Mouse (Mus musculus) frontal cortex, postnatal 10 days (tissue): ENCODE results near the gene Kif16b.
A peak's percentile ranks its signal among the peaks of the same experiment; 100 is the strongest.

Experiments
- DNase-seq, 2 experiments: peaks; one replicate each; pipeline ENCODE4 v3.0.0; 2022; ENCODE audit warnings: low spot score in 2 of 2, mixed read lengths in 1 of 2

The Kif16b gene

DNA sequence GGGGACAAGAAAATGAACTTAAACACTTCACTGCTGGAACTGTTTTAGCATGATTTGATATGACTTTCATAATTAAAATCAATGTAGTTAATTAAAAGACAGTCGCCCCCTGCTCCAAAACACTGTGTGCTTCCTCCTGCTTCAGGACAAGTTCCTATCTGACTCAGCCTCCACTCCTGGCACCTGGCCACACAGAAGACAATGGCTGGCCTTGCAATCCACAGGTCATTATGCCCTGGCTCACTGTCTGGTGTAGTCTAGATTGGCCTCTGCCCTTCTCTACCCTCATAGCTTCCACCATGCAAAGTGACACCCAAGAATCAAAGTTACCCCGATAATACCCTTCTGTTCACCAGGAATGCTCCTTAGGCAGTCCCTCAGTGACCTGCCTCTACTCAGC is 26.8 kb downstream of the Kif16b start:
- no peak for DNase-seq

DNA sequence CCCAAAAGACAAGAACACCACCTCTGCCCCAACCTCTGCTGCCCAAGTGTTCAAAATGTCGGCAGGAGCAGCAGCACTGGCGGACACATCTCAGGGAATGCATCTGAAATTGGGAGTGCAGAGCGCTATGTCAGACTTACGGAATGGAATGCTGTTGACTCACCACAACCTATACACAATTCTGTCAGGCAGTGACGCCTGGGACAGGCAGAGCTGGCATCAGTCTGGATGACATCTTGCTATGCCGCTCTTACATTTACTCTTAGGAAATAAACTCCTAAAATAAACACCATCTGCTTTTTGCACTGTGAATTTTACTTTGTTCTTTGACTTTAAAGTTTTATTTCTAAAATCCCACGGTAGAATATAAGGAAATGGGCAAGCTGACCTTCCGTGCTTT is 31.3 kb downstream of the Kif16b start:
- DNase-seq = no peak

DNA sequence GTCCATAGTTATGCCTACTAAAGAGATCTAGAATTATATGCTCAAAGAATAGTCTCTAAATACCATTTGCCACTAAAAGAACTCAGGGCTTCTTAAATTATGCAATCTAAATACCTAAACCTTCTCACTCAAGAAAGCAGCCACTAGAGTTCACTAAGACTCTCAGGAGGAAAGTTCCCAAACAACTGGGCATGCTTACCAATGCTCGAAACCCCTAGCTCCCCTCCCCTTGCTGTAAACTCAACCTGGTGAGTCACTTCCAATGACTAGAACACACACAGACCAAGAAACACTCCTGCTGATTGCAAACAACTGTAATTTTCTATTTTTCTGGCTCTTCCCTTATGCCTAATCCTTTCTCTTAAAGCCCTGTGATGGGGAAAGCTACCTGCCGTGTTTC is 33.9 kb downstream of the Kif16b start:
- DNase-seq = no peak

DNA sequence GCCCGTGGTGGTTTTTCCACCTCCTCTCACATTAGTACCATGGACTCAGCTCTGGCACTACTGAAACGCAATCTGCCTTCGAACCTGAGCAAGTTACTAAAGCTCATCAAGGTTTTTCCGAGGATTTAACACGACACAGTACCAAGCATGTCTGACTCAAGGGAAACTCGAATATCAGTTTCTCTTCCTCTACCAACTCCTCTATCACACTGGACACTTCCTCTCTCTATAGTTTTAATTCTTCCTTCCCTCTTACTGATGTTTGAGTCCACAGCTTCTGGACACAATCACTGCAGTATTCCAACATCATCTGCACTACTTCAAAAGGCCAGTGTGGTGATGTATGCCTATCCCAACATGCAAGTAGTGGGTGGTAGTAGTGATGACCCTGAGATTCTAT is 40.3 kb downstream of the Kif16b start:
- no peak for DNase-seq

DNA sequence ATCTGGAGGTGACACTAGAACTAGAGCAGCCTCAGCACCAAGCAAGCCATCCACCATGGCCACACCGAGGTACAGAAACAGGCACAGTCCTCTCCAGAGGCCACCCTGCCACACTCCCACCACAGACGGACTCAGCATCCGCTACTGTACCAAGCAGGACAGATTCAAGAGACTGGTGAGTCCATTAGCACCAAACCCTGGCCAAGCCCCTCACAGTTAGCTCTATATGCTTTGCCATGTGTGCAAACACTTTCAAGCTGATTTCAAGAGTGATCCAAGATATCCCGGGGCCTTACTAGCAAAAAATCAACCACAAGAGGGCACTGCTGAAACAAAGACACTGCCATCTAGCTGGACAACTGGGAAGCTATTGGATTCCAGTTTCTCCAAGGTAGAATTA is 41.9 kb downstream of the Kif16b start:
- DNase-seq = no peak

DNA sequence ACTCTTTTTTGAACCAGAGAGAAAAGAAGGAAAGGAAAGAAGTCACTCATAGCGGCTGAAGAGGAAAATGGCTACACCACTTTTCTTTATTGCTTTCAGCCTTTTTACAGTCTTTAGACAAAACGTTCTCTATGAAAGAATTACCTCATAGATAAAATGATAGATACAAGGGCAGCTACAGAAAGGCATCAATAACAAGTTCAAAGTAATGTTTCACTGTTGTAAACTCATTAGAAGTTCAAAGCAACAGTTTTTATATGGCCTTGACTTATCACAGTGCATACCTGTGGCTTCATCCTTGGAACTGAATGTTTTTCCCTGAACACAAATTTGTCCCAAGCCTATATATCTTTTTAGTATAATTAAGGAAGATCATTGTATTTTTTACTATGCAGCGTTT is 62.6 kb downstream of the Kif16b start:
- no peak for DNase-seq

DNA sequence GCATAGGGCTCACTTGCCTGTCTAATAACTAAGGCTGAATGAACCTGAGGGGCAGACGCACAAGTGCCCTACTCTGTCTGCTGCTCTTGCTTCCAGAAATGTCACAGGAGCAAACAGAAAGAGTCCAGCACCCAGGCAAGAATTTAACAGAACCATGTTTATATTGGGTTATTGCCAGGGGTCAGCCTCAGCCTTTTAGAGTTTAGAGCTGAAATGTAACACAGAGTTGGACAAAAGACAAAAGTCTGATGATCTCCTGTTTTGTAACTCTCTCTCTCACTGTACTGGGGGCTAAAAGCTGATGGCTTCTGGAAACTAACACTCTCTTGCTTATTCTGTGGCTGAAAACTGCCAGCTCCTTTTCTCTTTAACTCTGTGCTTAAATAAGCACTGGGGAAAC is 63.2 kb downstream of the Kif16b start:
- no peak for DNase-seq

DNA sequence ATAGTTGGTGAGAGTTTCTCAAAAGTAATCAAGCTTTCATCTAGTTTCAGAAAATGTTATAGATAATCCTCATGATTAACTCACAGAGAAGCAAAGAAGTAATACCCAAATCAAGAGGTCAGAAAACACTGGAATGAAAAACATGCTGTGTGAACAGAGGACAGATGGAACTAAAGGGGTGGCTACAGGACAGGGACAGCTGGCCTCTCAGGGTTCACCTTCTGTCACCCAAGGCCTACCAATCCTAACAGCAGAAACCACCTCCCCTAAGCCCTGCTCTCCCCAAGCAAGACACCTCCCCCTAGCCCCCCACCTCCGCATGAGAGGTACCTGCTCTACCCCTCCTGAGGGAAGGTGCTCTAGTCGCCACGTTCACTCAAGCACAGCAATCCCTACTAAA is 66.6 kb downstream of the Kif16b start:
- DNase-seq = no peak

DNA sequence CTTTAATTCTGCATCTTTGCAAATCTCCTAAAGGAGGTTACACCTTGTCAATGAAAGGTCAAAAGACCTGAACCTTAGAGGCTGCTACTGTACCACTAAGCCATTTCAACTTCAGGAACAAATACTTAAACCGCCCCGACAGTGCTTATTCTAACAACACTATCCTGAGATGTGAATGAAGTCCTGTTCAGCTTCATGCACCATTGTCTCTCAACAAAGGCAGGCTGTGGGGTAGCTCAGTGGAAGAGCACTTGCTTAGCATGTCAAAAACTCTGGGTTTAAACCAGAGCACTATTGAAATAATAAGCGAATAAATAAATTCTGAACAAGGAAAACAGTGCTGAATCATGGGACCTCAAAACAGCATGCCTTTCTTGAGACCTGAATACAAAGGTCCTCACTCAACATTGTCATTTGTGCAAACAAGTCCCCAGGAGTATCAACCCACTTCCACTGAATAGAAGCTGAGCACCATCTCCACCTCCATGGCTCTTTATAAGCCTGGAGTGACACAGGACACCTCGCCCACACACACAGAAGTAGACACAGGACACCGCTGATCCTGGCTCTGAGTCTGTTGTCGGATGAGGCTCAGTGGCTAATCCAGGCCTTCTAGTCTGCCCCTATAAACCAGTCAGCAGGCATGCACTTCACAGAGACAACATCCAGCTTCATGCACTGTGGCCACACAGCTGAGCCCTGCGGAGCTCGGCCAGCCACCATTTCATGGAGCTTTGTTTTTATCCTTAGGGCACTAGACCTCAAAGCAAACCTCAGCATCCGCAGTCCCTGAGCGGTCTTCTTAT is 68.5 kb downstream of the Kif16b start:
- no peak for DNase-seq

DNA sequence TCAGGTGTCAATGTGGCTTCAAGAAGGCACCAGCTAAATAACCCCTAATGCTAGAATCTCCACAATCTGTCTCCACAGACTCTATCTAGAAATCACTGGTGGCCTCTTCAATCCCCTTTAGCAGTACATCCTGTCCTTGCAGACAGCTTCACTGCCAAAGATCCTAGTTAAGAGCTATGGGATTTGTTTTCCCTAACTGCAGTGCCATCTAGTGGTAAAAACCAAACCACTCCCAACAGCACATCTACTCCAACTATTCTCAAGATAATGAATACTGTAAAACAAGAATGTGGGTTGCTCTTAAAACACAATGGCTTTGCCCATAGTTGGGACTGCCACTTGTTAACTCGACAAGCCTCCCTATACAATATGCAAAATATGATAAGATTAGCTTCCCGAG is 88.3 kb downstream of the Kif16b start:
- DNase-seq = peak; percentile 17 to 25

DNA sequence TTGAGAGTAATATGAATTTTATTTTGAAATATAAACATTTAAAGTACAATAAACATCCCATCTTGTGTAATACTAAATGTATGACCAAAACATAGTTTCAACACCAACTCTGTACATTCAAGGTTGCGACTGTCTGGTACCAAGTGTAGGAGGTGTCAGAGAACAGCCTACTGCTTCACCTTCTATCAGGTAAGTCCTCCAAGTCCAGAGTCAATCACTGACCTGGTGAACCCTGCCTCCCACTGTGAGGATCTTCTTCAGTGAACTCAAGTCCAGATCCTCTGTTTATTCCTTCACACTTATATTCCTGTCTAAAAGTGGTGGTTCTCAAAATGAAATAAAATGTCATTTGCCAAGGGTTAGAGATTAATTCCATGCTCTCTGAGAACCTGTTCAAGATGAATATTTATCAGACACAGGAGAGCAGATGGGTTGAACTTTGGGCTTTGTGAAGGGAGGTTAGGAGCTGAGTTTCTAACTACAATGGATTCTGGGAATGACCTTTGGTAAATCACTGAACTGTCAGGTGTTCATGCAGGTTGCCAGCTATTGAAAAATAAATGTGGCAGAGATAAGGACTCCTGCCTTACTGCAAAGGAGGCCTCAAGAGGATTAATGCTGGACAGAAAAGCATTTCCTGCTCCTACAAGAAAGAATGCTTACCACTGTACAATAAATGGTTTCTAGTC is 97.4 kb downstream of the Kif16b start:
- DNase-seq = no peak

DNA sequence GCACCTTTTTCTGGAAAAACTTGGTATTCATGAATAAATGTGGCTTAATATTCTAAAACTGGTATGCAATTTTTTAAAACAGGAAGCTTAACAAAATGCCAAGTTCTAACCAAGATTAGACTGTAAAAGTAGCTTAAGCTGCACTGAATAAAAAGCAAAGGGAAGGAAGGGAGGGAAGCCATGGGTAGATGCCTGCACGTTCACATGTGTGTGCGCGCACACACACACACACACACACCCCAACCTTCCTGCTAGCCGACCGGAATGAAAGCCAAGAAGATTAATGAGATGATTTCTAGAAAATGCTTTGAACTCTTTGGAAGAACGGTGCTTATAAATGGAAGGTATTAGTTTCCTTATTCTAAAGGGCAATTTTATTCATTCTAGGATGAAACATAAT is 104.0 kb downstream of the Kif16b start:
- DNase-seq = no peak

DNA sequence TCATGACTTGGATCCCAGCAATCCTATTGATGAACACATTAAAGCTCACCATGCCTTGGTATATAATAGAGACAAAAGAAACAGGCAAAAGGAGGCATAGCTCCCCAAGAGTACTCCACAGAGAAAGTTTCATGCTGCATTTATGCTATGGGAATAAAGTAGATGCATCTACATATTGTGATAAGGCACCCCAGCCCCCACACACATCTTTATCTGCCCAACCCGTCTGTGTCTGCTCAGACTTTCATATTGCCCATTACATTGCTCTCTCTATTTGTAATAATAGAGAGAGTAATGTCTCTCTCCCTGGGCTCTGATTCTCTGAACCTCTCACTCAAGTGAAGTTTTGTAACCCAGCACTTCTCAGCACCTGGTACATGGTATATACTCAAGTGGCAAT is 126.0 kb downstream of the Kif16b start:
- DNase-seq = no peak

DNA sequence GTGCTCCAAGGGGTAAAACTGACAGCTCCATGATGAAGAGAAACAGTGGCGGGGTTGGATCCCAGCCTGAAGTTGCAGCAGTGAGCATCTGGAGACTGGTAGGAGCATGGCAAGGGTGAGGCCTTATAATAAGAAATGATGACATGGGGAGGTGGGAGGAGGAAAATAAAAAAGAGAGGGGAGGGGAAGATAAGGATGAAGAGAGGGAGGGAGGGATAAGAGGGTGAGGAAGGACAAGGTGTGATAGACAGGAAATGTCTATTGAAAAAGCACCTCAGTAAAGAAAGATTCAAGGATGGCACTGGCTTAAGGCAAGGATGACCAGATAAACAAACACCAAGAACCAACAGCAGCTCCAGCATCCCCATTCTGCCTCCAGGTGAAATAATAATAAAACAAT is 126.6 kb downstream of the Kif16b start:
- no peak for DNase-seq

DNA sequence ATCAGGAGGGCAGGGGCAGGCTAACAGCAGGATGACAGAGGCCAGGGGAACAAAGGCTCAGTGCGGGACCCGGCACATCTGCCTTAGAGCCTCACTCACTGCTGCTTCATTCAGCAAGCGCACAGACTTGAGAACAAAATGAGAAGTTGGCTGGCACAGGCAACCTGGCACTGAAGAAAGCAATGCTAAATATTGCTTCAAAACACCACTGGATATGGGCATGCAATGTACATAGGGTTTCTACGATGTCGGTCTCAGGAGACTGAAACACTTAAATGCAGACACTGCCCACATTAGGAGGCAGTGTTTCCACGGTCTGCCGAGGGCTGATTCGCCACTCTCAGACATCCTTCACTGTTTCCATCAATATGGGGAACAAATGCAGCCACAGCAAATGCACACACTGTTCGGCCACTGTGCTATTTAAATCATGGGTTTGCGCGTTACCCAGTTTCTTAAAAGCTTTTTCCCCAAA is 131.6 kb downstream of the Kif16b start:
- no peak for DNase-seq

DNA sequence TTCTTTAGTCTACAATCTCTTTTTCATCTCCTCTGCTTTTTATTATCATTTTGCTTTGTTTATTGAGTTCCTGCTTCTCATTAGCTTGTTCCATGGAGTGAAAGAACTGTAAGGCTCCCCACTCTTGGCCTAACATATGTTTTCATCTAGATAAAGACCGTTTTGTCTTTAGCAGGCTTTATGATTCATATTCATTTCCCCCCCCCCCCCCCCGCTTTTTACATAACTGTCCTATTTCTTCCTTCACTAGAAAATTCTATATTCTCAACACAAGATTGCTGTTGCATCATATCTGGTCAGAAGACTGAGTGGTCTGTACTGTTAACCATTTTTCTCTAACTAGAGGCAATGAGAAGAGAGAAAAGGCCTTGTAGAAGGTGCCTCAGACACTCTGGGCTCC is 137.1 kb downstream of the Kif16b start:
- no peak for DNase-seq

DNA sequence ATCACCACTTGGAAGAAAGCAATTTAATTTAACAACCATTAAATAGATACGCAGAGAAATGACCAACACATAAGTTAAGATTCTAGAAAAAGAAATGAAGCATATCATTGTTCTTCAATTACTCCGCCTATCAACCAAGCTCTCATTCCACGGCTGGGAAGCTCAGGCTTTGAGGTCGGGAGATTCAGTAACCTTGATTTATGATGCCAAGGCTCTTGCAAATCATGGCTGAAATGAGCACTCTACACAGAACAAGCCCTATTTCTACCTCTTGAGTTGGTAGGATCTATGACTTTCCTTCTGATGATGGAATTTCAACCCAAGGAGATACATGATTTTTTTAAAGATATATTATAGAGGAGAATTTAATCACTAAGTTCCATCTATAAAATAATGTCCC is 140.5 kb downstream of the Kif16b start:
- DNase-seq = no peak

DNA sequence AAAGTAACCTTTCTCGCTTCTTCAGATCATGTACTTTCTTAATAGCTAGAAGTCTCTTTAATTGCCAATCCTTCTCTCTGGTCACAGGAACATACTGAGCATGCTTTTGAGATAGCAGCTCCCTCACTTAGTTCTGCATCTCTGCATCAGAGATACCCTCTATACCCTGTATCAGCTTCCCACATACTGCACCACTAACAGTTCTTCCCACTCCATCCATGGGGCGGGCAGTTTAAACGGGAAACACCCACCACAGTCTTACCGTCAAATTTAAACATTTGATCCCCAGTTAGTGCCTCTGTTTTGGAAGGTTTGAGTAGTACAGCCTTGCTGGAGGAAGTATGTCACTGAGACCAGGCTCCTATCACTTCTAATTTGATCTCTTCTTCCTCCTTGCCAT is 142.1 kb downstream of the Kif16b start:
- no peak for DNase-seq

DNA sequence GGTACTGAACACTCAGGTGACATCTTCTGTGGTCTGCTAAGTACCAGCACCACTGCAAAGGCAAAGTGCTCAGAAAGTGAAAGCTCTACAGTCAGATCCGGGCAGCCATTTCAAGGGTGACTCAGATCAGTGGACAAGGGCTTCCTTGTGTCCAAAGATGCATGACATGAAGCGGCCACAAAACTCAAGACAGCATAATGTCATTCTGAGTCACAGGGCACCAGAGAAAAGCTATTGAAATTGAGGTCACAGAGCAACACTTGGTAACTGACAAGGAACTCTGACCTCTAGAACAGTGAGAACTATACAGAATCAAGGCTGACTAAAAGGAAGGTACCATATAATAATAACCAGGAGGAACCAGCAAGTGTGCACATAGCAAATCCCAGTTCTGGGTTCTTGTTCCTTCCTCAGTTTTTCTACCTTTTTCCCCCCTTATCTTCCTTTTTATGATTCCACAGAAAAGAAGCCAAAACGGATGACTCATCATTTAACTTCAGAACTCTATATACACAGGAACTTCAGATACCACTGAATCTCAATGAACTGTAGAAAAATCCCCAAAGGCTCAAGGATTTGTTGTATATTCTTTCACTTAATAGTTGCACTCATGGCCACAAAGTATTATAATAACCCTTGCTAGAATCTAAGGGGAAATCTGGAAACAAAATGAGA is 143.1 kb downstream of the Kif16b start:
- DNase-seq = no peak

DNA sequence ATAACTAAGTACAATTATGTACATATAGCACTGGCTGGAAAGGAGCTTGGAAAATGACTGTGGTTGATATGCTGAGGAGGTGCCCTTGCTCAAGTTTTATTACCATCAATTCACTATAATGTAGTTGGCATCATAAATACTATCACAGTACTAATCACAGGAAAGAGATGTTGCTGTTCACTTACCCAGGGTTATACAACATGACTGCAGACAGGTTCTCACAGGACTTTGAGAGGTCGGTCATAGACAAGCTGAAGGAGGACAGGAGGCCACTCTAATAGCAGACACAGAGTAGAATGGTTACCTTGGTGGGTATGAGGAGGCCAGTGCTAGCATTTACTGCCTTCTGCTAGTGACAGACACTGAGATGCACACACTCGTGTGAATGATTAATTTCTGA is 162.0 kb downstream of the Kif16b start:
- no peak for DNase-seq

DNA sequence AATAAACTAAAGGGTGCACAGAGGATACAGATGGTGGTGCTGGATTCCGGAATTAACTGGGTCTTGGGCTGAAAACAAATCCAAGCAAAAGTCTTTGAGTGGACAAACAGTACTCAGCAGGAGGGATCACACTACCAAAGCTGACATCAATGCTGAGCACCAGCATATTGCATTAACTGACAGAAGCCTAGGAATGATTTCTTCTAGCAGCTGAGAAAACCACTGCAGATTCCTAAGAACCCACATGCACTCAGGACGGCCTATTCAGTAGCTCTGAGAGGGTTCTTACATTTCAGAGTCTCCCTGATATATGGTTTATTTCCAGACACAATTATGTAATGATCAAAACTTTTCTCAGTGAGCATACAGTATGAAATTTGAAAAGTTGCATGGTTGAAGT is 162.8 kb downstream of the Kif16b start:
- DNase-seq = no peak

DNA sequence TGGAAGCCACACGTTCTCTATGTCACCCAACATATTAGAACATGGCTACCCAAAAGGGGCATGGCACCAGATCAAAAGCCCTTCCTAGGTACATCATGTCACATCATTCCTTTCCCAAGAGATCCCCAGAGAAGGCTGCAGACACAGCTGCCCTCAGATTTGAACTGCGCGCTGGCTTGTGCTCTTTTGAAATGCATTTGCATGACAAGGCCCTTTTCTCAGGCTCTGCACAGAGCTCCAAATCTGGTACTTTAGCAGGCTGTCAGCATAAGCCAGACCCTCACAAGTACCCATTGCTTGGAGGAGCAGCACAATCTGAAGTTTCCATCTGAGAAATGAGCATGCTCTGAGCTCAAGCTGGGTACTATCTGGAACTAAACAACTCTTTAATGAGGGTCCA is 165.6 kb downstream of the Kif16b start:
- DNase-seq = no peak

DNA sequence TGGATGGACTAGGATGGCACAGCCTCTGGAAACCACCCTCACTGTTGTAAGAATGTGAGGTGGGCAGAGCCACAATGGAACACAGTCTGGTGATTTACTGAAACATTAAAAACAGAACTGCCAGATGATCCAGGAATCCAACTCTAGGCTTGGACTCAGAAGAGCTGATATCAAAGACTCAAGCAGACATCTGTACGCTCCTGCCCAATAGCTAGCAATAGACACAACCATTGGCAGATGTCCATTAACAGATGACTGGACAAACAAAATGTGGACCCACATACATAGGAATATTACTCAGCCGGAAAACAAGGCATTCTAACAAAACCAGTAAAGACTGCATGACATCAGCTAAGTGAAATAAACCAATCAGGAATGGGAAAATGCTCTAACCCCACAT is 167.3 kb downstream of the Kif16b start:
- no peak for DNase-seq
